Mouse (Mus musculus) spleen, adult 2 months (tissue): ENCODE measurements at regions not wholly inside any gene's neighbourhood (a gene's known extent, or its start where the extent isn't known, plus 50 kb on each side); places are given as distances from the start of the nearest gene placed in this dataset.

ENCODE experiments used
- CTCF ChIP-seq: fragments of 200-500 bp; IDR thresholded peaks from 2 replicates; pipeline ENCODE4 v1.5.1; 2011; ENCODE audit warnings: mild to moderate bottlenecking, inconsistent platforms; ENCODE audit not compliant: insufficient read depth, insufficient read length, insufficient replicate concordance; ENCODE audit errors: extremely low read depth
- POLR2A ChIP-seq: fragments of 200-500 bp; IDR thresholded peaks from 2 replicates; pipeline ENCODE4 v1.6.1; 2011; ENCODE audit warnings: low read depth, low read length, inconsistent platforms

DNA sequence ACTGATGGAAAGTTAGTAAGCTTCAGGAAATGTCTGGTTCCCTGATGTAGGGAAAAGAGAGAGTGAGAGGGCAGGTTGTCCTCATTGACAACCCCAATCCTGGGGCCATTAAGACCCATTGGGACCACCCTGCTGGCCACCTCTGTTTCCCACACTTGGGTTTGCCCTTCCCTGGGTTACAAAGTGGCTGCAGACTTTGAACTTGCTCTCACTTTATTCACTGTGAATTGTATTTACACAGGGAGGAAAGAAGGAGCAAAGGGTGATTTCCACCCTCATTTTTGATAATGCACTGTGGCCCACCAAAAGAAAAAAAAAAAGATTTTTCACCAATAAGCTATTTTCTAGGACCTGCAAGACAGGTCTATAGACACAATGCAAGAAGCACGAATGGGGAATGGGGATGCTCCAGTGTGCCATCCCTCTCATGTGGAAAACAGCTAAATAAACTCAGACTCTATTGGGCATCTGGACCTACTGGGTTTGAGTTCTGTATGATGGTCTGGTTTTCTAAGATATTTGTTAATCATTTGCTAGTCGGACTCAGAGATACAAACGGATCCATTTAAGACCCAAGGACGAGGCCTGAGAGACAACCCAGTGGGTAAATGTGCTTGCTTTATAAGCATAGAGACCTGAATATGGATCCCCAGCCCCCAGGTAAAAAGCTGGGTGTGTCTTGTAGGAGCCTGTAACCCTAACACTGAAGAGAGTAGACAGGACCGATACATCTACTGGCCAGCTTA is 50.2 kb upstream of the Ttc29 start:
- TF ChIP-seq CTCF = no peak
- TF ChIP-seq POLR2A = no peak
